ENCODE assay signal across 28 mouse cellular contexts in the genomic region with DNA sequence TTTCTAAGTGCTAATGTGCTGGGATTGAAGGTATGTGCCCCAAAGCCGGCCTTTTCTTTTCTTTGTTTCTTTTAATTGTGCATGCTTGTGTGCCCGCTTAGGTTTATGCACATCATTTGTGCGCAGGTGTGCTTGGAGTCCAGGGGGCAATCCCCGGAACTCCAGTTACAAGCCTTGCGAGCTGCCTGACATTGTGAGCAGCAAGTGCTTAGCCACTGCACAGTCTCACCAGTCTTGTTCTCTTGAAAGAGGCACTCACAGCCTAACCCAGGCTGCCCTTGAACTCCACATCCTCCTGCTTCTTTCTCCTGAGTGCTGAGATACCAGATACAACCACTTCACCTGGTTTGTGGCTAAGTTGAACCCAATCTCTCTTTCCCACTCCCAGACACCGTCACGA. TPM values are rescaled to one million over a fixed set of nuclear protein-coding genes. Genes with fewer than 3 reads are reported as not detected.
DNase-seq lines count a peak whose midpoint lies in the region; ATAC-seq and TF ChIP-seq lines count a peak whose summit lies in the region.
"Had no signal": no experiment of that assay in that cellular context is flagged by ENCODE, and none has a peak within 500 bp of the region (broad histone marks: within the 10 kb centered on the region; RNA-seq: fewer than 3 reads in every experiment).

No protein-coding gene starts in this region.

- H3K4me2 ChIP-seq in liver, embryonic 12.5 days, result 0 out of 2 replicates have a peak overlapping the region, but pooled peaks have one; percentile 56
- no peak overlapping the region for H3K4me2 ChIP-seq in lung, postnatal 0 days (replicated peaks; ENCODE audit: low read depth, low read length)
- H3K4me2 ChIP-seq: forebrain, embryonic 13.5 days; heart, embryonic 15.5 days; hindbrain, embryonic 14.5 days; limb, embryonic 13.5 days; midbrain, embryonic 13.5 days had no signal

- no peak for TF ChIP-seq CTCF in lung, postnatal 0 days (IDR thresholded peaks at IDR 0.05)

- H3K9me3 ChIP-seq in liver, embryonic 12.5 days (replicated peaks), result no peaks in the 10 kb centered on the region
- H3K9me3 ChIP-seq in lung, postnatal 0 days (ENCODE audit: low read length), result no peaks in the 10 kb centered on the region
- H3K9me3 ChIP-seq: forebrain, embryonic 13.5 days; heart, embryonic 15.5 days; limb, embryonic 13.5 days; megakaryocyte, embryonic 14.5 days; midbrain, embryonic 13.5 days had no signal

- no peaks in the 10 kb centered on the region for H3K36me3 ChIP-seq in liver, embryonic 12.5 days
- H3K36me3 ChIP-seq in lung, postnatal 0 days (ENCODE audit: insufficient read depth, low read length), result no peaks in the 10 kb centered on the region
- H3K36me3 ChIP-seq: heart, embryonic 15.5 days; limb, embryonic 13.5 days; midbrain, embryonic 13.5 days had no signal

- WGBS in liver, embryonic 12.5 days (ENCODE audit: insufficient replicate concordance), result 73% methylated on average over 7 of the region's 7 CpGs
- 56% methylated on average over 7 of the region's 7 CpGs for WGBS in lung, postnatal 0 days

- ATAC-seq in liver, embryonic 12.5 days, result no peak
- ATAC-seq in lung, postnatal 0 days, result no peak
- ATAC-seq: activated CD4-positive, CD25-positive, alpha-beta regulatory T cell, adult 4 months; forebrain, embryonic 13.5 days; inflammation-experienced regulatory T-cells, adult 6 months; midbrain, embryonic 13.5 days; Patski had no signal

- H3K27me3 ChIP-seq in liver, embryonic 12.5 days (replicated peaks), result 0 out of 2 replicates have a peak, but pooled peaks cover 8% of the 10 kb centered on the region
- H3K27me3 ChIP-seq in lung, postnatal 0 days (replicated peaks; ENCODE audit: insufficient read depth, low read length), result no peaks in the 10 kb centered on the region
- H3K27me3 ChIP-seq: heart, embryonic 15.5 days; limb, embryonic 13.5 days; midbrain, embryonic 13.5 days; Patski had no signal

- DNase-seq in liver (no peak), R1 (ENCODE audit: low read depth, low spot score) (peak; percentile 48)
- DNase-seq in lung, postnatal 0 days (ENCODE audit: low spot score), result peak; percentile 43
- DNase-seq in lung, postnatal 25 days (ENCODE audit: low spot score), result no peak
- no peak for DNase-seq in gastrocnemius, adult 8-10 months (ENCODE audit: low spot score in 2 of 2)
- DNase-seq in cerebellum, postnatal 36 days, result no peak
- DNase-seq: adrenal gland, postnatal 10 days; B cell, adult 2 months; cerebellum, adult 8-10 months; heart, postnatal 36 days; kidney, adult 8-10 months; kidney, postnatal 36 days had no signal

- no peak overlapping the region for H3K27ac ChIP-seq in liver, embryonic 12.5 days
- peak overlapping the region; percentile 68 for H3K27ac ChIP-seq in lung, postnatal 0 days (ENCODE audit: low read length)
- H3K27ac ChIP-seq: forebrain, embryonic 13.5 days; heart, embryonic 15.5 days; hindbrain, embryonic 14.5 days; limb, embryonic 13.5 days; midbrain, embryonic 13.5 days had no signal

- no peak overlapping the region for H3K4me3 ChIP-seq in liver, embryonic 12.5 days
- H3K4me3 ChIP-seq in lung, postnatal 0 days (ENCODE audit: low read depth, low read length), result no peak overlapping the region
- H3K4me3 ChIP-seq: forebrain, embryonic 13.5 days; heart, embryonic 15.5 days; limb, embryonic 13.5 days; midbrain, embryonic 13.5 days had no signal

- TF ChIP-seq EP300 in lung, postnatal 0 days (IDR thresholded peaks at IDR 0.05), result no peak

- H3K9ac ChIP-seq in liver, embryonic 12.5 days, result no peak overlapping the region
- no peak overlapping the region for H3K9ac ChIP-seq in lung, postnatal 0 days (replicated peaks; ENCODE audit: low read depth)
- H3K9ac ChIP-seq: forebrain, embryonic 13.5 days; heart, embryonic 15.5 days; hindbrain, embryonic 14.5 days; limb, embryonic 13.5 days; midbrain, embryonic 13.5 days had no signal

- H3K4me1 ChIP-seq in liver, embryonic 12.5 days, result peaks cover 52% of the 10 kb centered on the region
- peaks cover 3% of the 10 kb centered on the region; the same call in 1 of the 2 replicates for H3K4me1 ChIP-seq in lung, postnatal 0 days (ENCODE audit: insufficient read depth, low read depth, low read length)
- H3K4me1 ChIP-seq: forebrain, embryonic 13.5 days; limb, embryonic 13.5 days; midbrain, embryonic 13.5 days had no signal

RNA-seq across cellular contexts. Expression of a gene that starts 12.5 kb away (rescaled TPM):
- polyA plus RNA-seq in liver, embryonic 12.5 days (2016; fragmentation: Nextera tagmentation; extraction: Ambion mirVana), result 0.55 and 0.57 TPM in 2 replicates
- polyA plus RNA-seq in lung, postnatal 0 days (2015; fragmentation: Nextera tagmentation; extraction: Ambion mirVana), result 547 and 583 TPM in 2 replicates
- total RNA-seq in gastrocnemius, adult 8-10 months (2022), result not detected
- total RNA-seq: CH12.LX; monocyte, adult 5-6 weeks had no signal
- polyA plus RNA-seq: activated CD4-positive, CD25-positive, alpha-beta regulatory T cell, adult 4 months; inflammation-experienced regulatory T-cells, adult 6 months; Patski had no signal

RNA-seq across cellular contexts. Expression of a gene that starts 26.8 kb away (rescaled TPM):
- polyA plus RNA-seq in liver, embryonic 12.5 days (2016; fragmentation: Nextera tagmentation; extraction: Ambion mirVana), result 0.28 and 0.49 TPM in 2 replicates
- polyA plus RNA-seq in lung, postnatal 0 days (2015; fragmentation: Nextera tagmentation; extraction: Ambion mirVana), result 28.2 and 29.2 TPM in 2 replicates
- not detected for total RNA-seq in gastrocnemius, adult 8-10 months (2022)
- total RNA-seq: gastrocnemius, adult 18-20 months; gastrocnemius, postnatal 4 days; heart, postnatal 36 days; layer of hippocampus, adult 8-10 months; left cerebral cortex, postnatal 25 days; monocyte, adult 5-6 weeks had no signal
- polyA plus RNA-seq: activated CD4-positive, CD25-positive, alpha-beta regulatory T cell, adult 4 months; forebrain, embryonic 13.5 days; hindbrain, embryonic 14.5 days; inflammation-experienced regulatory T-cells, adult 6 months; midbrain, embryonic 13.5 days had no signal

RNA-seq across cellular contexts. Expression of a gene that starts 35.4 kb away (rescaled TPM):
- polyA plus RNA-seq in liver, embryonic 12.5 days (2016; fragmentation: Nextera tagmentation; extraction: Ambion mirVana), result 39.1 and 45.3 TPM in 2 replicates
- polyA plus RNA-seq in lung, postnatal 0 days (2015; fragmentation: Nextera tagmentation; extraction: Ambion mirVana), result 72.9 and 80.9 TPM in 2 replicates
- total RNA-seq in gastrocnemius, adult 8-10 months (2022), result 10 to 100 TPM; 38.5 to 54.3 (median 46.0) TPM

RNA-seq across cellular contexts. Expression of a gene that starts 41.4 kb away (rescaled TPM):
- polyA plus RNA-seq in liver, embryonic 12.5 days (2016; fragmentation: Nextera tagmentation; extraction: Ambion mirVana), result 8.5 and 9.8 TPM in 2 replicates
- polyA plus RNA-seq in lung, postnatal 0 days (2015; fragmentation: Nextera tagmentation; extraction: Ambion mirVana), result 33.7 and 35.5 TPM in 2 replicates
- 1 to 10 TPM; 3.8 to 6.1 (median 4.4) TPM for total RNA-seq in gastrocnemius, adult 8-10 months (2022)
- total RNA-seq: monocyte, adult 5-6 weeks had no signal

RNA-seq across cellular contexts. Expression of a gene that starts 49.8 kb away (rescaled TPM):
- polyA plus RNA-seq in liver, embryonic 12.5 days (2016; fragmentation: Nextera tagmentation; extraction: Ambion mirVana), result 2.7 and 2.8 TPM in 2 replicates
- 5.5 and 5.8 TPM in 2 replicates for polyA plus RNA-seq in lung, postnatal 0 days (2015; fragmentation: Nextera tagmentation; extraction: Ambion mirVana)
- 1 to 10 TPM in 1 of 4 experiments, under 1 TPM in 3; 0.22 to 1.3 (median 0.39) TPM for total RNA-seq in gastrocnemius, adult 8-10 months (2022)

Comparison
In these comparisons a context has a peak if more than half of its experiments do, and no peak if none do; other contexts are left out.
1. DNase-seq: peak in lung, postnatal 0 days (single experiment) and R1 (single experiment); none in liver (single experiment), lung, postnatal 25 days (single experiment), gastrocnemius, adult 8-10 months (0 of 2) and cerebellum, postnatal 36 days (0 of 2).
2. RNA of a gene that starts 12.5 kb away (polyA plus RNA-seq): 547 to 583 TPM in lung, postnatal 0 days; 0.55 to 0.57 TPM in liver, embryonic 12.5 days; every median in the first group is over 100 times any median in the second.
3. RNA of a gene that starts 26.8 kb away (polyA plus RNA-seq): 28.2 to 29.2 TPM in lung, postnatal 0 days; 0.28 to 0.49 TPM in liver, embryonic 12.5 days; every median in the first group is over 10 times any median in the second.